Mouse (Mus musculus) liver (tissue): ENCODE data around the gene Zc3h6.

Source experiments
- DNase-seq: peaks from one replicate; pipeline ENCODE4 v3.0.0-alpha.2; 2020; ENCODE audit warnings: mixed read lengths

Gene Zc3h6

DNA sequence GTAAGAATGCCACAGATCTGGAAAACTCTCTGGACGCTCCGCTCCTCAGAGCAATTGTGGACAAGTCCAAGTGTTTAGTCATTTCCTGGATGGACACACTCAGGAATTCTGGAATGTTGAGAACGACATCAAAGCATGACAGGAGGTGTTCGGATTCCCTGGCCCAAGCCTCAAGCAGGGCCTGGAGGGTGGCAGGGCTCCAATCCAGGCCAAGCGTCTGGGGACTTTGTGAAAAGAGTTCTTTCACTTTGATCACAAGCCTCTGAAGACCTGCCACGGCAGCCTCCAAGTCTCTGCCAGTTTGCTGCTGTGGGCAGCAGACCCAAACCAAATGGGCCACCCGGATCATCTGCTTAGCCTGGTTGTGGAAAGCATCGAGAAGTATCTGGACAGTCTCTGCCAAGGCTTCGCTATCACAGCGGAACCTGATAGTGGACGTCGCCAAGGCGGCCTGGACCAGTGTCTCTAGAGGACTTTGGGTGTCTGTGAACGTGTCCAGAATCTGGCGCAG is 71.3 kb downstream of the Zc3h6 start:
- DNase-seq: no peak

DNA sequence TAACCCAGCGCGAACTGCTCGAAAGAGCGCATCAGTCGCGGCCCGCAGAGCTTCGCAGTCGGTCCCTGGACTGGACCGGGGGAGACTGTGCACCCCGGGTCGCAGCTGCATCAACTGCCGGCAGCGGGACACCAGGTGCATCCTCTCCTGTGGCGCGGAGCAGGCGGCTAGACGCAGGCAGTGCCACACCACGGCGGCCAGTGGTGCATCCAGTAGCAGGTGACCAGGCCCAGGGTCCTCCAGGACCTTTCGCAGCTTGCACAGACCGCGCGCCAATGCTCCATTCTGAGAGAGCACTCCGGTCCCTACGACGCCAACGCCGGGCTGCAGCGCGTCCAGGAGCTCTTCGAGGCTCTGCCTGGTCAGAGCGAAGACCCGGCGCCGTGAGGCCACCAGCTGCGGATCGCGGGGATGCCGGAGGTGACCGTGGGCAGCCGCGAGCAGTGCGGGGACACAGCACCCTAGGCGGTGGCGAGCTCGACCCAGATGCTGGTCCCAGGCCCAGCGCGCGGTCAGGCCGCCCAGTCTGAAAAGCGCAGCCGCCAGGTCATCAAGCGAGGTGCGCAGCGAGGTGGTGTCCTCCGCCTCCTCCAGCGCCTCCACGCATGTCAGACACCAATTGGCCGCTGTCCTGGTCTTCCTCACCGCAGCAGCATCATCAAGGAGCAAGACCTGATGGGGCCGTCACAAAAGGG is 71.9 kb downstream of the Zc3h6 start:
- DNase-seq: no peak

DNA sequence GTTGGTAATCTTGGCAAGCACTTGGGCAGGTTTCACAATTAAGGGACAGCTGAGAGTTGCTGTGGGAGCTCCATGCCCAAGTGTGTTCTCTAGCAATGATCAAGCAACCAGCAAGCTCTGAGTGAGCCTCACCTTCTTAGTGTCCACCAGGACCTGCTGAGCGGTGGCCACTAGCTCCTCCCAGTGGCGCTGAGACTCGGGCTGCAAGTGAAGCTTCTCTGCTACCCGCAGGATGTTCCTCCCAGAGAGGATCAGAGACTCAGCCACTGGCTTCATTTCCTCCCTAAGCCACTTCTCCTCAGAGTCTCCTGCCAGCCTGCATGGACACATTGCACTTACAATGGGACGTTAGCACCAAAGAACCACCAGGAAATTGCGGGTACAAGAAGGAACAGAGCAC is 73.4 kb downstream of the Zc3h6 start:
- DNase-seq: peak; percentile 30

DNA sequence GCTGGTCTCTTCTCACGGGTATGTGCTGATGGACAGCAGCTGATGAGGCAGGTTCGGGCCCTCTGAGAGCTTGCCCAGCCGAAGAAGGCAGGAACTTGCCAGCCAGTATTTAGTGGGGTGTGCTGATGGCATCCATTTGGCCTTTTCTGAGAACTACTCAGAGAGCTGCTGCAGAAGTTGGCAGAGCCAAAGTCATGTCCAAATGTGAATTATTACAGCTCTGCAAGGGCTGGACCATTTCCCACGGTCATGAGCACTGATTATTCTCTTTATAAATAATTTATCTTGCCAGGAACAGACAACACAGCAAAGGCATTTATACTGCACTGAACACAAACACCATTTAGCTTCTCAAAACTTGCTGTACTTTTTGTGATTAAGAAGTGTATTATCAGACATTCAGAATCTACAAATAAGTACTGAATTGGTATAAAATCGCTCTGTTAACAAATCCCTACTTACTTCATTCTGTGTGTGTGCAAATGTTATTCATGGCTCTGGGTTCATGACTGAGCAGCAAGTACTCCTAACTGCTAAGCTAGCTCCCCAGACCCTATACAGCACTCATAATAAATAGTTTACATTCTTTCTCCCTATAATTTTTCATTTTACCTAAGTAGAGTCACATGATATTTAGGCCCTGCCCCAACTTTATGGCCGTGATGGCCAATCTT is 79.1 kb downstream of the Zc3h6 start:
- DNase-seq: no peak

DNA sequence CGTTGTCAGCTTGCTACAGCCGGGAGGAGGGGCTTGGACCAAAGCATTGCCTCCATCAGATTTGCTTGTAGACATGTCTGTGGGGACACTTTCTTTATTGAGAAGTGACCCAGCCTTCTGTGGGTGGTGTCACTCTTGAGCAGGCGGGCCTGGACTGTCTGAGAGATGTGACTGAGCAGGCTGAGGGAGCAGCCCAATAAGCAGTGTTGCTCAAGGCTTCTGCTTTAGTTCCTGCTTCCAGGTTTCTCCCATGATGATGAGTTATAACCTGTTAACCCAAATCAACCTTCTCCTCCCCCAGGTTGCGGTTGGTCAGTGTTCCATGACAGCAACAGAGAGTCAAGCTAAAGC is 79.6 kb downstream of the Zc3h6 start:
- no peak for DNase-seq

DNA sequence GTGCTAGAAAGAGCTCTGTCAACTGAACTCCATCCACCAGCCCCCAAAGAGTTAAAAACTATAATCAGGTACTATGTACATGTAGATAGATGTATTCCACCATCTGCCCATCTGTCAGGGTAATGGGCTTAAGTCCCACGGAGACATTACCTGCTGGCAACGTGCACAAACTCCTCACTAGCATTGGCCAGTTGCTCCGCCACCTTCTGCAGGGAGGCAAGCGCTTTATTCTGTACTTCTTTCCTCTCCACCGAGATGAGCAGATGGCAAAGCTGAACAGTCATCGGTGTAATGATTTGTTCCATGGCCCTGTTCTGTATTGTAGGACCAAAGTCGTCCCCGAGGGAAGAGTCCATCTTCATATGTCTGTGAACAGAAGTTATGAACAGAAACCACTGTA is 80.6 kb downstream of the Zc3h6 start, which contains the start of gene Vinac1:
Gene Vinac1 (minus strand): TSS at position 362 of the 400 bp plus-strand sequence.
- DNase-seq: no peak

DNA sequence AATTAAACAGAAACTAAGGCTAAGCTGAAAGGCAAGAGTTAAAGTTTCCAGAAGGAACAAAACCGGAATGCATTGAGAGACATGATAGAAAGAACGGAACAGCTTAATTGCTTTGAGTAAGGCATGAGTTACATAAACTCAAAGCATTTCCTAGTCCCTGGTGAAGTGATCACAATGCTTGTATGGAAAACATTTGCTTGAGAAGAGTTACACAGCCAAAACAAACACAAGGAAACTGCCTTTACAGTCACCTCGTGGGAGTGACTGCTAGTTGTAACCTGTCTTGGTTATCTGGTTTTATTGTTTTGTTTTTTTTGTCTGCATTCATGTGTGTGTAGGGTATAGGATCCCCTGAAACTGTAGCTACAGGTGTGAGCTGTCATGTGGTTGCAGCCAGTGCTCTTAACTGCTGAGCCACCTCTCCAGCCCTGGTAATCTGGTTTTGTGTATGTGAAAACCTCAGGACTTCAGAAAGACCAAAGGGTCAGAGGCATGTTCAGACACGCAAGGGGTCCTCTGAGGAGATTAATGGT is 85.3 kb downstream of the Zc3h6 start:
- DNase-seq: no peak

DNA sequence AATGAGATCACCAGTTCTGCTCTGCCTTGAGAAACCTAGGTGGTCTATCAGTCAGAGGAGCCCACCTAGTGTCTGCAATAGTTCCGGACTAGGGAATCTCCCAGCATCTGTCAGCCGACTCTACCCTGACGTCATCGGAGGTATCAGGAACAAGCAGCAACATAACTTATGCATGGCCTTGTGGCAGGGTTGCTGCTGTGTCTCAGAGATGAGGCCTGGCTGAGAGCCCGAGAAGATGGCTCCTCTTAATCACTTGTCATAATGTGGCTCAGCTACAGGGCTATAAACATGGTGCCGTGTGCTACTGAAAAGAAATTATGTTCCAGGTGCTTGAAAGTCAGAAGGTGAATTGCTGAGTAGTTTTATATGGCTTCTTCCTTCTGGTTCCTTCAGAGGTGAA is 88.5 kb downstream of the Zc3h6 start:
- DNase-seq: no peak

DNA sequence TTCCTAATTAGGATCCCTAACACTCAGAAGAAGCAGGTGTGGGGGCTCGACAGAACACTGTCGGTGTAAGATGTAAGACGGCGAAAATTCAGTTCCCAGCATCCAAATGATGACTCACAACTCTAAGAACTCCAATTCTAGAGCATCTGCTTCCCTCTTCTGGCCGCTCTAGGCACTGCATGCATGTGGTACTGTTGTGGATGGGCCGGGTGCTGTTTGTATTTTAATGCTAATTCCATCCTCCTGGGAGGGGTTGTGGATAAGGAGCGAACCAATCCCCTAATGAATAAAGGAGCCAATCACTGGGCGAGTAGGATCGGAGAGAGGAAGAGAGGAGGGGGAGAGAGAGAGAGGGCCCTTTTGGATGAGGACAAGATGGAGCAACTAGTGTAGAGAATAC is 89.4 kb downstream of the Zc3h6 start:
- peak; percentile 45 for DNase-seq

DNA sequence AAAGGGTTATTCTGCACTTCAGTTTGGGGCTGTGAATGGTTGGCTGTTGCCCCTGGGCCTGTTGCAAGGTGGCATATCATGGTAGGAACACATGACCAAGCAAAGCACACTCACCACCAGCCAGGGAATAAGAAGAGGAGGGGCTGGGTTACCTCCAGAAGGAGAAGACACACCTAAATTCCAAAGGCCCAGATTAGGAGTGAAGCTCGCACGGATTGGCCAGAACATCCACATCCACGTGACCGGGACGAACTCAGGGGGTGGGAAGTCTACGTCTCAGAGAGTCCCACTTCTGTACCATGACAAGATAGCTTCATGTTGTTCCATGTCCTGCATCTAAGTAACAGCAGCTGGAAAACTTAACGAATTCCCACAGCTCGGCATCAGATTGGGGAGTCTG is 90.1 kb downstream of the Zc3h6 start:
- no peak for DNase-seq

DNA sequence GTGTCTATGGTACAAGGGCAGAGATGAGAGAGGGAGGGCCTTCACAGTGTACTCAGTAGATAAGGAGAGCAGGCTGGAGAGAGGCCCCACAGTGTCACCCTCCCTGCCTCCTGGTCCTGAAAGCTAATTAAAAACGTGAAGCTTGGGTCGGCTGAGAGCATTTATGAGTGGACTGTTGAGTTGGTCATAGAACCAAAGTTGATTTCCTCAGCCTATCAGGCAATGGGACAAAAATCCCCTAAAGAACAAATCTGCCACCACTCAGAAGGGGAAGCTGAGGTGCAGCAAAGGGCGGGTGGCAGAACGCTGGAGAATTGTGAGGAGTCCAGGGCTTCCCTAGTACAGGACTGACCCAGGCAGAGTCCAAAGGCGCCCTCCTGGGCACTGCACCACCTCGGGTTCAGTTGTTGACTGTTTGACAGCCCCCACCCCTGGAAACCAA is 90.7 kb downstream of the Zc3h6 start:
- DNase-seq: peak; percentile 57

DNA sequence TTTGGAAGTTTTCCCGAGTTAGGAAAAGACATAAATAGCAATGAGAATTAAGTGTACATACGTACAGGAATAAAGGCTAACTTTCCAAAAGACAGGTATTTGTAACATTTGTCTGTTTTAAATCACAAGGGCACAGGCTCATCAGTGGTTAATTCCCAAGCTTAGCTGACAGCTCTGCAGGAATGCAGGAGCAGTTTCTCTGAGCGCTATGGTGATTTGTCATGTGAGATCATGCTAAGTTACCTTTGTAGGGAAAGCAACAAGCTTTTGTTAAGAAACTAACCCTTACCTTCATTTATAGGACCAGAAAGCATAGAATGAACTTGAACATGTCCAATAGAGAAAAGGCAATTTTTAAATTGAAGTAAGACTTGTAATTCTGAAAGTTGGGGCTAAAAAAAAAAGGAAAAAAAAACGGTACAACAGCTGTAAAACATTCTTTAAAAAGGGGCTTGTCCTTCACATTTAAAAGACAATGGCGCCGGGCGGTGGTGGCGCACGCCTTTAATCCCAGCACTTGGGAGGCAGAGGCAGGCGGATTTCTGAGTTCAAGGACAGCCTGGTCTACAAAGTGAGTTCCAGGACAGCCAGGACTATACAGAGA is 94.4 kb downstream of the Zc3h6 start:
- DNase-seq: no peak

DNA sequence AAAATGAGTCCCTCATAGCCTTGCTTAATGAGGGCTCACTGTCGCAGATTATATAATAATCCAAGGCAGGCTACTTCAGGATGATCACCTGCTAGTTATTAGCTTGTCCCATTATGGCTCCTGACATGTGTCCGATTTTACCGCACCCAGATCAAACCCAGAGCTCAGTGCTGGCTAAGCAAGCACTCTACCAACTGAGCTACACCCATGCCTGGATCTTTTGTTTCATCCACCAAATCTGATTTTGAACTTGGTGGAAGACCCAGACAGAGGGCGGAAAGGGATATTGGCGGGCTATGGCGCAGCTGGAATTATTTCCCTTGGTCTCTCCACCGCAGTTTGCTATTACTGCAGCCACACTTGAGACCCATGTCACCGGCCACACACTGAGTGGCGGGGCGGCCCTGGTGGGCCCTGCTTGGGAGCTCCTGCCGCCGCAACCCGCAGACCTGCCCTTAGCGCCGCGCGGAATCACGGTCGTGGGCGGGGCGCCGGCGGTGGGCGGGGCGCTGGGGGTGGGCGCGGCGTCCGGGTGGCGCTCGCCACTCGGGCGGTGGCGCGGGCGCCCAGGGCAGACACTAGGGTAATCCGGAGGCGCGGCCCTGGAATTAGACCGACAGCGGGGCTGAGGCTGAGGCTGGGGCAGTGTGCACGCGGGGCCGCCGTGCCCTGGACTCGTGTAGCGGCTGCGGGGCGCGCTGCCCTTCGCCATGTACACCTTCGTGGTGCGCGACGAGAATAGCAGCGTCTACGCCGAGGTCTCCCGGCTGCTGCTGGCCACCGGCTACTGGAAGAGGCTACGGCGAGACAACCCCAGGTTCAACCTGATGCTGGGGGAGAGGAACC is 98.5 kb downstream of the Zc3h6 start, which contains the start of gene Ttl:
Gene Ttl (plus strand): TSS at position 506 of the 846 bp plus-strand sequence.
- DNase-seq: peak; percentile 85

DNA sequence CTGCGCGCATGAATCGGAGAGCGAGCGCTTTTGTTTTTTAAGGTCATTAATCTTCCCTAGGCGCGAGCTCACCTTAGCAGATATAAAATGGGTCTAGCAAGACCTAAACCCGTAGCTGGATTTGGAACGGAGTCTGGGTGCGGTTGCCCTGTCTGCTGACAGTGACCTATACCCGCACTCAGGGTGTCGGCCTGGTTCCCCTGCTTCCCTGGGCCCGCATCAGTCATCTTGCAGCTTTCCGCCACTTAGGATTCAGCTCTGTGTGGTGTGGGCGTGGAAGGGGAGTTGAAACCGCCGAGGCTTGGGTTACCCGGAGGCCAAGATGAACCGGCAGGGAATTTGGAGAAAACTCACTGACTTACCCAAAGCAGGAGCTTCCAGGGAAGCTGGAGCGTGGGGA is 99.1 kb downstream of the Zc3h6 start:
- peak; percentile 59 for DNase-seq
